Mouse (Mus musculus): Measurements from ENCODE around the gene Eomes. TPM values are rescaled to one million over a fixed set of nuclear protein-coding genes. Genes with fewer than 3 reads are reported as not detected.

Gene Eomes
- total RNA-seq, 2 experiments from 2014 or later, result 0.24 to 0.38 TPM

- intact Hi-C loops (cut with DNase I), result no loop called here
- DNase-seq (ENCODE audit: low spot score in 2 of 2), result no peak
These were observed 8.5 kb downstream of the Eomes start for GRCm38 (mm10) chr9:118486361-118487095.

GRCm38 (mm10) chr9:118487096-118487395 is 9.0 kb downstream of the Eomes start:
- no peak for DNase-seq (ENCODE audit: low spot score in 2 of 2)
- intact Hi-C loops (cut with DNase I), result no loop called here

DNA sequence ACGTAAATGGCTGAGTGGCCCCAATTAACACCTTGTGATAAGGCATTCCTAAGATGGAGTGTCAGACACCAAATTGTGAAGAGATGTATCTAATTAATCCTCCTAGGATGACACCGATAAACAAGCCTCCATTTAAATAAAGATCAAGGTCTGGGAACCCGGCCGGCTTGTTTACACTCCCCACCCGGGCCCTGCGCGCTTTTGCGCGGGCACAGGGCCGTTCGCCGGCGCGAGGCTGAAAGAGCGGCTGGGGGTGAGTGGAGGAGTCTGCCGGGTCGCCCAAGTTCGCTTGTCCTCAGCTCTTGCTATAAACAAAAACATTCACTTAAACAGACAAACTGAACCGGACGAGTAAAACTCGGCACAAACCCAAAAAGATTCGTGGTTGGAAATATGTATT is 9.6 kb downstream of the Eomes start:
- intact Hi-C loops (cut with DNase I), result loop anchor here (2.0 kb wide), 1 partner anchor 435 kb away; no protein-coding TSS in a partner anchor

GRCm38 (mm10) chr9:118488138-118488895 is 10.3 kb downstream of the Eomes start:
- intact Hi-C loops (cut with DNase I), result loop anchor here (2.0 kb wide), 1 partner anchor 436 kb away; no protein-coding TSS in a partner anchor
- DNase-seq (ENCODE audit: low spot score in 2 of 2), result no peak

More for the DNA sequence above, 9.6 kb downstream of the Eomes start:
- DNase-seq (ENCODE audit: low spot score in 2 of 2), result no peak

- intact Hi-C loops (cut with DNase I), result loop anchor here (1.0 to 2.0 kb wide), 2 partner anchors 390 to 436 kb away; no protein-coding TSS in a partner anchor
- DNase-seq (ENCODE audit: low spot score in 2 of 2), result no peak
These were observed 11.0 kb downstream of the Eomes start for GRCm38 (mm10) chr9:118488896-118489578.

- intact Hi-C loops (cut with DNase I), result loop anchor here (1.0 to 2.0 kb wide), 2 partner anchors 390 to 437 kb away; no protein-coding TSS in a partner anchor
These were observed 11.6 kb downstream of the Eomes start for GRCm38 (mm10) chr9:118489579-118490019.

DNA sequence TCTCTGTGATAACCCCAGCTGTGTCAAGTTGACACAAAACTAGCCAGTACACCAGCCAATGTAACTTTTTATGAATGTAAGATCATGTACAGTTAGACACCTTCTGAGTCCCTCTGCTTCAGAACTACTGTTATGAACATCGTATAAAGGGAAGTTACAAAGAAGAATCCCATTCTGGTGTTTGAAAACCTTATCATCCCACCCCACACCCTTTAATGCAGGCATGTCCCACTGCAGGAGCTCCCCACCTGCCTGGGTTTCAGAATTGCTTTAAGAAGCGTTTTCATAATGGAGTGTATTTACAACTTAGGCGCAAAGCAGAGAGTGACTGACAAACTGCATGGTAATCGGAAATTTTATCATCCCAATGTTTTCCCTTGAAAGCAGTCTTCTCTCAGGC is 13.2 kb downstream of the Eomes start:
- intact Hi-C loops (cut with DNase I), result no loop called here
- DNase-seq (ENCODE audit: low spot score in 2 of 2), result no peak

More at GRCm38 (mm10) chr9:118489579-118490019, 11.6 kb downstream of the Eomes start:
- peak; percentile 40 to 77 for DNase-seq (ENCODE audit: low spot score in 2 of 2)

DNA sequence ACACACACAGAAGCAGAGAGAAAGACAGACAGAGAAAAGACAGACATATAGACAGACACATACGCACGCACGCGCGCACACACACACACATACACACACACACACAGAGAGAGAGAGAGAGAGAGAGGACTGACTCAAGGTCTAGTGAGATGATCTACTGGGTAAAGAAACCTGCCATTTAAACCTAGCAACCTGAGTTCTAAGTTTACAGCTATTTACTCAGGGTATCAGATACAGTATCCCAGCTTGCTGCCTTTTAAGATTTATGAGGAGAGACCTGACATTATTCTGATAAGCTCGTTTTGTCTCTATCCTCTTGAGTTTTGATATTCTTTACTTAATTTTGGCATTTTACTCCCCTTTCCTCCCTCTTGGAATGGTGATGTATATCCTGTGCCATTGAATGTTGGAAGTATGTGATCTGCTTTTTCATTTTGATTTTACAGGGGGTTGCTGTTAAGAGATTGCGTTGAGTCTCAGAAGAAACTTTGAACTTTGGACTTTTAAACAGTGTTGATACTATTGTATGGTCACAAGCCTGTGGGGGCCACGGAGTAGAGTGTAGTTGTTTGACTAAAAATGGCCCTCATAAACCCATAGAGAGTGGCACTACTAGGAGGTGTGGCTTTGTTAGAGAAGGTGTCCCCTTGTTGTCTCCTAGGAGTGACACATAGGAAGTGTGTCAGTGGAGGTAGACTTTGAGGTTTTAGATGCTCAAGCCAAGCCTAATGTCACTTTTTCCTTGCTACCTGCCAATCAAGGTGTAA is 15.1 kb downstream of the Eomes start:
- intact Hi-C loops (cut with DNase I), result no loop called here
- DNase-seq (ENCODE audit: low spot score in 2 of 2), result no peak

GRCm38 (mm10) chr9:118494106-118494505 is 16.1 kb downstream of the Eomes start:
- no peak for DNase-seq (ENCODE audit: low spot score in 2 of 2)
- intact Hi-C loops (cut with DNase I), result no loop called here

GRCm38 (mm10) chr9:118495933-118496332 is 17.9 kb downstream of the Eomes start:
- intact Hi-C loops (cut with DNase I), result no loop called here
- DNase-seq (ENCODE audit: low spot score in 2 of 2), result no peak

DNA sequence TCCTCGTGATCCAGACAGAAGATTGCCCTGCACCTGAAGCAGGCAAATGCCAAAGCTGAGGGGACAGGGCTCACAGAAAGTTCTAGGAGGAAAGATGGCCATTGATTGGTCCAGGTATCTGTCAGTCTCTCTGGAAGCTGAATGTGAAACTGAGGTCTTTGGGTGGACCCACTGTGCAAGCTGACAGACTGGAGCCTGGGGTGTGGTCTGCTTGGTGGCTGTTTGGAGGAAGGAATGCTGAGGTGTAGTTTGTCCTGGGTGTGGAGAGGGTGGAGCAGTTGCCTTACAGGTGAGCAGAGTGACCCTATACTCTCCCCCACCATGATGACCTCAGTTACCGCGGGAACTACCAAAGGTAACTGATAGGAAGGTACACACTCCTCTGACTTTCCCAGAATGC is 18.9 kb downstream of the Eomes start:
- intact Hi-C loops (cut with DNase I), result no loop called here
- DNase-seq (ENCODE audit: low spot score in 2 of 2), result no peak

DNA sequence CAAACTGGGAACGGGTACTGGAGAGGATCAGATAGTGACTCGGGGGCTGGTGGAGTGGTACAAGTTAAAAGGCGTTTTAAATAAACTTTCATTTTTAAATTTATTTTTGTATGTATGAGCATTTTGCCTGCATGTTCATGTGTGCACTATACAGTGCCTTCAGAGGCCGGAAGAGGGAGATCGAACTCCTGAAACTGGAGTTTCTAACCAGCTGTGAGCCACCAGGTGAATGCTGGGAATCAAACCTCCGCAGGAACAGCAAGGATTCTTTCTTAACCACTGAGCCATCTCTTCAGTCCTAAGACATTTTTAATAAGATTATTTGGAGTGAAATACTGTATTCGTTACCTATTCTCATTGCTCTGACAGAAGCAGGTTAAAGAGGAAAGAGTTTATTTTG is 20.0 kb downstream of the Eomes start:
- DNase-seq (ENCODE audit: low spot score in 2 of 2), result no peak
- intact Hi-C loops (cut with DNase I), result no loop called here

GRCm38 (mm10) chr9:118500963-118501362 is 23.0 kb downstream of the Eomes start:
- intact Hi-C loops (cut with DNase I), result no loop called here
- no peak for DNase-seq (ENCODE audit: low spot score in 2 of 2)

DNA sequence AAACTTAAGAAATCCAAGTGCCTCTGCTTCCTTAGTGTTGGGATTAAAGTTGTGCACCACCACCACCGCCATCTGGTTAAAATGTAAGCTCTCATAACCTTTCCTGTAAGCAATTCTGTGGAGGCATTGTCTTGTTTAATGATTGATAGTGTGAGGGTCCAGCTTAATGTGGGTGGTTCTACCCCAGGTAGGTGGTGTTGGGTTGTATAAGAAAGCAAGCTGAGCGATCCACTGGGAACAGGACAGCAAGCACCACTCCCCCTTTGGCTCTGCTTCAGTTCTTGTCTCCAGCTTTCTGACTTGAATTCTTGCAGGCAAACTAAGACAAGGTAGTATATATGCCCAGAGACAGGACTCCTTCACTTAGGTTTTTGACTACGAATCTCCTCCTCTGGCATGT is 26.6 kb downstream of the Eomes start:
- DNase-seq (ENCODE audit: low spot score in 2 of 2), result no peak
- intact Hi-C loops (cut with DNase I), result no loop called here

DNA sequence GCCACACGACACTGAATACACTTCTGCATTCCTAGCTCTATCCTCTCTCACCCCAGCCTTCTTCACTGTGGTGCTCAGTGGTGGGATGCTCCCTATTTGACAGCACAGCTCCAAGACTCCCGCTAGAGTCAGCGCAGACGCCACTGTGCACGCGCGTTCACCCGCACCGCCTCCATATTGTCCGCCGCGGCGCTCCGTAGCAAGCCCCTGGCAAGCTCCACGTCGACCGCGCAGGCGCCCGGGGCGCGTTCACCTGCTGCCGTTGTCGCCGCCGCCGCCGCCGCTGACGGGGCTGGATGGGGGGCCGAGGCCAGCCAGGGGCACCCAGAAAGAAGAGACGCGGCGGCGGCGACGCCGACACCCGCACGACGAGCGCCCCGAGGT is 28.0 kb downstream of the Eomes start, which contains the start of gene Golga4:
TSS of gene Golga4 (plus strand) at position 248 of the 384 bp plus-strand sequence.
- intact Hi-C loops (cut with DNase I), result no loop called here
- peak; percentile 92 to 96 for DNase-seq (ENCODE audit: low spot score in 2 of 2)

DNA sequence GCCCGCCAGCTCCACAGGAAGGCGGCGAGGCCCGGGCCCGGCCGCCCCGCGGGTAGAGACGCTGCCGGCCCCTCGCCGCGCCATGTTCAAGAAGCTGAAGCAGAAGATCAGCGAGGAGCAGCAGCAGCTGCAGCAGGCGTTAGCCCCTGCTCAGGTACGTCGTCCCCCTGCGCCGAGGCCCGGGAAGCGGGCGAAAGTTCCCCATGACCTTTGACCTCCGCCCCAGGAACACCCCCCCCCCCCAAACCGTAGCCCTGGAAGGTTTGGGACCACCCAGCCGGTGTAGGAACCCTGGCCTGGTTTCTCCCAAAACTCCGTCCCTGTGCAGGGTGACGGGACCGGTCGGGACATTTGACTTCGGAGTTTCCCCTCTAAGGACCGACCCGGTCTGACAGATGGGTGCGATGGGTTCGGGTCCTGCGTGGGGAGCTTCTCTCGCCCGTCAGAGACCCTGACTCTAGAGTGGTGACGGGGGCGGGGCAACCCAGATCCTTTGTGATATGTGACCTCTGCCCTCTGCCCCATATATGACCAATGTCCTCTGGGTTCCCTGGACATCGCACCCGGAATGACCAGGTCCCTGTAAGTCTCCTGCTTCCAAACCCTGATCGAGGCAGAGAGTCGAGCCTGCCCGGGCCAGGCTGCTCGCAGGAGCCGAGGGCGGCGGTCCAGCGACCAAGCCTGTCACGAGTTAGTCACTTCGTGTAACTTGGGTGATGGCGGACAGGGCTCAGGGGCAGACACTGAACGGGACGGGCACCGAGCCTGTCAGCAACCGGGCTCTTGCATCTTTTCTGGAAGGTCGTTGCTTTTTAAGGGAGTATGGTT is 28.6 kb downstream of the Eomes start:
- intact Hi-C loops (cut with DNase I), result no loop called here
- peak; percentile 22 to 29 for DNase-seq (ENCODE audit: low spot score in 2 of 2)

DNA sequence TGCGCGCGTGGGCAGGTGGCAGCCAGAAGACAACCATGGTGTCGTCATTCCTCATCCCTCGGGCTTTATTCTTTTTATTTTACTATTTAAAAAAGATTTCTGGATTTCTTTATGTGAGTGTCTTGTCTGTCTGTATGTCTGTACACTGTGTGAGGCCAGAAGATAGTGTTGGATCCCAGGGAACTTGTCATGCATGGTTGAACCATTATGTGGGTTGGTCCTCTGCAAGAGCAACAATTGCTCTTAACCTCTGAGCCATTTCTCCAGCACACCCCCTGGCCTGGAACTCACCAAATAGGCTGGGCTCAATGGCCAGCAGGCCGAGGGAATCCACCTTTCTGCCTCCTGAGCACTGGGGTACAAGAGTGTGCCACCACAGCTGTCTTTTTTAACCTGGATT is 29.5 kb downstream of the Eomes start:
- intact Hi-C loops (cut with DNase I), result no loop called here
- no peak for DNase-seq (ENCODE audit: low spot score in 2 of 2)

DNA sequence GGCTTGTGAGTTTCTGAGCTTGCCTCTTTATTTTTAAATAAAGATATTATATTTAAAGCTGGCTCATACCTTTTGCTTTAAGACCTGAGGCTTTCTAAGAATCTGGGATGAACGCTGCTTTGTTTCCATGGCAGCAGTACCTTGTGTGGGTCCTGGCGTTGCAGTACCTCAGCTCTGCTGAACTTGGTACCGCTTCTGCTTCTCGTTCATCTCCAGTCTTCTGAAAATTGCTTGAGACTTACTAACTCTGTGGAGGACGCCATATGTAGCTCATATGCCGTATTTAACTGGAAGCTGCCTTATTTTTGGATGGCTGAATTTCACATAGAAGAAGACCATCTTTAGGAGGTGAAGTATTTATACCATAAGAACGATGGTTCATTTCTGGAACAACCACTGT is 30.6 kb downstream of the Eomes start:
- DNase-seq (ENCODE audit: low spot score in 2 of 2), result peak; percentile 26 to 32
- intact Hi-C loops (cut with DNase I), result no loop called here

All from left cerebral cortex, postnatal 14 days (tissue).